8 mouse cellular contexts compared by ENCODE assay signal in the genomic region with DNA sequence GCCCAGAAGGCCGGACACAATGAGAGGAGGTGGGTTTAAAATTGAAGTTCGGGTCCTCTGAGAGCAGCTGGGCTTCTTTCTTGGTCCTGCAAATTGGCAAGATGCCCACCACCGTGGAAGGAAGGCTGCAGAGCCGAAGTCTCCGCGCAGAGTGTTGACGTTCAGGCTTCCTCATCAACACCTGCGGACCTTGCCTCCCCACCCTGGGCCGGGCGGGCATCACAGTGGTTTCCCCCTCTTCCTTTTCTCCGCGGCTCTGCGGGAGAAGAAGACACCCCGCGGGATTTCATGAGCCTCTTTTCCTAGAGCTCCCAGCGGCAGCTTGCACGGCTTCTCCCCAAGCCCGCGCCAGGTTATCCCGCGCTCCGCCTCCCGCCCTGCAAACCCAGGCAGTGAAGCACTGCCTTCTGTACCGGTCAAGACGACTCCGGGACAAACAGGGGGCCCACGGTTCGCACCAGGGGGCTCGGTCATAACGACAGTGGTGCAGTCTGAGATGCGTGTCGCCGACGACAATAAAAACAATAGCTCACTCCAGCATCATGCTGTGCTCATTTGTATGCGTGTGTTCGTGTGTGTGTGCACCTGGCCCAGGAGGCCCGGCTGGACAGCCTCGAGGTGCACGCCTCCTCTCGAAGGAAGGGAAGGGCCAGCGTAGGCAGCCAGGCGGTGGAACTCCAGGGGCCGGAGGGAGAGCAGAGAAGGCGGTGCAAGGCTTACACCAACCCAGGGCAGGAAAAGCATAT. TPM values are rescaled to one million over a fixed set of nuclear protein-coding genes. Genes with fewer than 3 reads are reported as not detected.
DNase-seq lines count a peak whose midpoint lies in the region; ATAC-seq and TF ChIP-seq lines count a peak whose summit lies in the region.

No protein-coding gene starts in this region.

- H3K4me3 ChIP-seq in neural tube, embryonic 11.5 days (ENCODE audit: low read depth, low read length) = peak overlapping the region; percentile 85
- peak overlapping the region; percentile 80 for H3K4me3 ChIP-seq in forebrain, embryonic 15.5 days
- H3K4me3 ChIP-seq in intestine, embryonic 15.5 days (replicated peaks) = peak overlapping the region; percentile 85
- peak overlapping the region; percentile 94 for H3K4me3 ChIP-seq in liver, embryonic 11.5 days (ENCODE audit: low read depth, low read length)
- peak overlapping the region; percentile 52 for H3K4me3 ChIP-seq in midbrain, postnatal 0 days (ENCODE audit: low read depth, low read length)

- under 1% methylated on average over 43 of the region's 44 CpGs for WGBS in neural tube, embryonic 11.5 days
- under 1% methylated on average over 43 of the region's 44 CpGs for WGBS in forebrain, embryonic 15.5 days
- under 1% methylated on average over 44 of the region's 44 CpGs for WGBS in intestine, embryonic 15.5 days
- under 1% methylated on average over 42 of the region's 44 CpGs for WGBS in liver, embryonic 11.5 days
- WGBS in midbrain, postnatal 0 days = under 1% methylated on average over 42 of the region's 44 CpGs

- H3K9me3 ChIP-seq in neural tube, embryonic 11.5 days (ENCODE audit: control insufficient read depth, low read length) = no peaks in the 10 kb centered on the region
- no peaks in the 10 kb centered on the region for H3K9me3 ChIP-seq in forebrain, embryonic 15.5 days
- no peaks in the 10 kb centered on the region for H3K9me3 ChIP-seq in intestine, embryonic 15.5 days
- no peaks in the 10 kb centered on the region for H3K9me3 ChIP-seq in liver, embryonic 11.5 days (ENCODE audit: control insufficient read depth, low read length)
- H3K9me3 ChIP-seq in midbrain, postnatal 0 days (ENCODE audit: low read length) = no peaks in the 10 kb centered on the region

- H3K36me3 ChIP-seq in neural tube, embryonic 11.5 days (ENCODE audit: control insufficient read depth, insufficient read depth, low read length) = peaks cover 16% of the 10 kb centered on the region
- peaks cover 23% of the 10 kb centered on the region for H3K36me3 ChIP-seq in forebrain, embryonic 15.5 days
- H3K36me3 ChIP-seq in intestine, embryonic 15.5 days = peaks cover 22% of the 10 kb centered on the region
- H3K36me3 ChIP-seq in liver, embryonic 11.5 days (ENCODE audit: control insufficient read depth, insufficient read depth, low read length) = peaks cover 26% of the 10 kb centered on the region
- H3K36me3 ChIP-seq in midbrain, postnatal 0 days (ENCODE audit: insufficient read depth, low read length) = peaks cover 18% of the 10 kb centered on the region; the same call in 1 of the 2 replicates

- no peaks in the 10 kb centered on the region for H3K27me3 ChIP-seq in neural tube, embryonic 11.5 days (ENCODE audit: control insufficient read depth, insufficient read depth, low read length)
- H3K27me3 ChIP-seq in forebrain, embryonic 15.5 days = no peaks in the 10 kb centered on the region
- no peaks in the 10 kb centered on the region for H3K27me3 ChIP-seq in intestine, embryonic 15.5 days (replicated peaks)
- H3K27me3 ChIP-seq in liver, embryonic 11.5 days (replicated peaks; ENCODE audit: control insufficient read depth, insufficient read depth, low read length) = no peaks in the 10 kb centered on the region
- H3K27me3 ChIP-seq in midbrain, postnatal 0 days (ENCODE audit: insufficient read depth, low read length) = no peaks in the 10 kb centered on the region

- DNase-seq in neural tube, embryonic 11.5 days (ENCODE audit: low spot score) = peak; percentile 24
- DNase-seq in neural tube, embryonic 10.5 days (ENCODE audit: extremely low spot score, low spot score) = no peak
- DNase-seq in cerebellum, adult 11 months = peak; percentile 68
- peak; percentile 71 for DNase-seq in liver, embryonic 11.5 days (ENCODE audit: low spot score)
- peak; percentile 63 for DNase-seq in midbrain, postnatal 0 days (ENCODE audit: low spot score)
- DNase-seq in thymus, postnatal 36 days = peak; percentile 47 to 62

- peaks cover 15% of the 10 kb centered on the region for H3K4me1 ChIP-seq in neural tube, embryonic 11.5 days (ENCODE audit: control insufficient read depth, insufficient read depth, low read length)
- peaks cover 30% of the 10 kb centered on the region for H3K4me1 ChIP-seq in forebrain, embryonic 15.5 days
- peaks cover 20% of the 10 kb centered on the region for H3K4me1 ChIP-seq in intestine, embryonic 15.5 days (replicated peaks)
- peaks cover 16% of the 10 kb centered on the region for H3K4me1 ChIP-seq in liver, embryonic 11.5 days (replicated peaks; ENCODE audit: control insufficient read depth, insufficient read depth, low read length)
- H3K4me1 ChIP-seq in midbrain, postnatal 0 days (ENCODE audit: insufficient read depth, low read length) = peaks cover 5% of the 10 kb centered on the region; the same call in 1 of the 2 replicates

- H3K9ac ChIP-seq in neural tube, embryonic 11.5 days (ENCODE audit: low read length) = peak overlapping the region; percentile 52
- peak overlapping the region; percentile 89 for H3K9ac ChIP-seq in forebrain, embryonic 15.5 days (replicated peaks)
- H3K9ac ChIP-seq in intestine, embryonic 15.5 days = peak overlapping the region; percentile 54
- peak overlapping the region; percentile 72 for H3K9ac ChIP-seq in liver, embryonic 11.5 days (ENCODE audit: low read depth, low read length)
- peak overlapping the region; percentile 80 for H3K9ac ChIP-seq in midbrain, postnatal 0 days (replicated peaks; ENCODE audit: low read length, poor library complexity, severe bottlenecking)

- H3K27ac ChIP-seq in neural tube, embryonic 11.5 days (ENCODE audit: low read depth, low read length) = peak overlapping the region; percentile 85
- peak overlapping the region; percentile 95 for H3K27ac ChIP-seq in forebrain, embryonic 15.5 days (replicated peaks)
- peak overlapping the region; percentile 92 for H3K27ac ChIP-seq in intestine, embryonic 15.5 days
- H3K27ac ChIP-seq in liver, embryonic 11.5 days (ENCODE audit: low read depth, low read length) = peak overlapping the region; percentile 94
- peak overlapping the region; percentile 93 for H3K27ac ChIP-seq in midbrain, postnatal 0 days (ENCODE audit: low read depth, low read length)

- peak overlapping the region; percentile 68 for H3K4me2 ChIP-seq in neural tube, embryonic 11.5 days (ENCODE audit: low read depth)
- peak overlapping the region; percentile 94 for H3K4me2 ChIP-seq in forebrain, embryonic 15.5 days (replicated peaks)
- H3K4me2 ChIP-seq in intestine, embryonic 15.5 days (replicated peaks) = peak overlapping the region; percentile 88
- peak overlapping the region; percentile 98 for H3K4me2 ChIP-seq in liver, embryonic 11.5 days
- peak overlapping the region; percentile 92 for H3K4me2 ChIP-seq in midbrain, postnatal 0 days (ENCODE audit: low read depth, low read length, poor library complexity, severe bottlenecking)

- no peak for TF ChIP-seq CTCF in midbrain, postnatal 0 days (IDR thresholded peaks at IDR 0.05)

- ATAC-seq in neural tube, embryonic 11.5 days (ENCODE audit: insufficient read depth, low FRiP score, low TSS enrichment) = peak; percentile 48; the same call in 1 of the 2 replicates
- peak; percentile 12 for ATAC-seq in forebrain, embryonic 15.5 days (replicated peaks)
- peak; percentile 73 for ATAC-seq in intestine, embryonic 15.5 days
- peak; percentile 47 for ATAC-seq in liver, embryonic 11.5 days (replicated peaks; ENCODE audit: low FRiP score)
- peak; percentile 44 for ATAC-seq in midbrain, postnatal 0 days (ENCODE audit: low FRiP score)

RNA-seq across cellular contexts. Expression of gene Daxx, which starts 0.7 kb away (rescaled TPM):
- 61.2 and 61.4 TPM in 2 replicates for polyA plus RNA-seq in neural tube, embryonic 11.5 days (2014; fragmentation: Nextera tagmentation; extraction: Ambion mirVana)
- 61.5 and 63.5 TPM in 2 replicates for polyA plus RNA-seq in forebrain, embryonic 15.5 days (2015; fragmentation: Nextera tagmentation; extraction: Ambion mirVana)
- 37.5 and 39.1 TPM in 2 replicates for polyA plus RNA-seq in intestine, embryonic 15.5 days (2015; fragmentation: Nextera tagmentation; extraction: Ambion mirVana)
- polyA plus RNA-seq in liver, embryonic 11.5 days (2014; fragmentation: Nextera tagmentation; extraction: Ambion mirVana) = 46.9 and 52.9 TPM in 2 replicates
- total RNA-seq in midbrain, postnatal 0 days (2014; rRNA removed) = 52.3 and 55.7 TPM in 2 replicates
- 42.9 and 44.3 TPM in 2 replicates for polyA plus RNA-seq in midbrain, postnatal 0 days (2015; fragmentation: Nextera tagmentation; extraction: Ambion mirVana)

RNA-seq across cellular contexts. Expression of gene Platr17, which starts 3.6 kb away (rescaled TPM):
- polyA plus RNA-seq in neural tube, embryonic 11.5 days (2014; fragmentation: Nextera tagmentation; extraction: Ambion mirVana) = not detected in 2 replicates
- polyA plus RNA-seq in forebrain, embryonic 15.5 days (2015; fragmentation: Nextera tagmentation; extraction: Ambion mirVana) = 0.32 and 0.80 TPM in 2 replicates
- polyA plus RNA-seq in intestine, embryonic 15.5 days (2015; fragmentation: Nextera tagmentation; extraction: Ambion mirVana) = 0.18 and 0.21 TPM in 2 replicates
- polyA plus RNA-seq in liver, embryonic 11.5 days (2014; fragmentation: Nextera tagmentation; extraction: Ambion mirVana) = 1.8 and 2.2 TPM in 2 replicates
- 0.22 and 0.33 TPM in 2 replicates for total RNA-seq in midbrain, postnatal 0 days (2014; rRNA removed)
- 1.4 and 1.5 TPM in 2 replicates for polyA plus RNA-seq in midbrain, postnatal 0 days (2015; fragmentation: Nextera tagmentation; extraction: Ambion mirVana)

RNA-seq across cellular contexts. Expression of gene Tapbp, which starts 7.2 kb away (rescaled TPM):
- 12.9 and 16.2 TPM in 2 replicates for polyA plus RNA-seq in neural tube, embryonic 11.5 days (2014; fragmentation: Nextera tagmentation; extraction: Ambion mirVana)
- polyA plus RNA-seq in forebrain, embryonic 15.5 days (2015; fragmentation: Nextera tagmentation; extraction: Ambion mirVana) = 18.2 and 18.4 TPM in 2 replicates
- 35.6 and 39.3 TPM in 2 replicates for polyA plus RNA-seq in intestine, embryonic 15.5 days (2015; fragmentation: Nextera tagmentation; extraction: Ambion mirVana)
- polyA plus RNA-seq in liver, embryonic 11.5 days (2014; fragmentation: Nextera tagmentation; extraction: Ambion mirVana) = 28.1 and 29.1 TPM in 2 replicates
- 41.4 and 44.4 TPM in 2 replicates for total RNA-seq in midbrain, postnatal 0 days (2014; rRNA removed)
- 29.0 and 29.1 TPM in 2 replicates for polyA plus RNA-seq in midbrain, postnatal 0 days (2015; fragmentation: Nextera tagmentation; extraction: Ambion mirVana)

RNA-seq across cellular contexts. Expression of gene Zbtb22, which starts 7.2 kb away (rescaled TPM):
- 10.5 and 11.2 TPM in 2 replicates for polyA plus RNA-seq in neural tube, embryonic 11.5 days (2014; fragmentation: Nextera tagmentation; extraction: Ambion mirVana)
- 18.7 and 19.5 TPM in 2 replicates for polyA plus RNA-seq in forebrain, embryonic 15.5 days (2015; fragmentation: Nextera tagmentation; extraction: Ambion mirVana)
- 14.4 and 16.2 TPM in 2 replicates for polyA plus RNA-seq in intestine, embryonic 15.5 days (2015; fragmentation: Nextera tagmentation; extraction: Ambion mirVana)
- polyA plus RNA-seq in liver, embryonic 11.5 days (2014; fragmentation: Nextera tagmentation; extraction: Ambion mirVana) = 12.4 and 13.0 TPM in 2 replicates
- total RNA-seq in midbrain, postnatal 0 days (2014; rRNA removed) = 44.3 and 50.9 TPM in 2 replicates
- polyA plus RNA-seq in midbrain, postnatal 0 days (2015; fragmentation: Nextera tagmentation; extraction: Ambion mirVana) = 18.5 and 18.6 TPM in 2 replicates

RNA-seq across cellular contexts. Expression of gene Kifc1, which starts 18.0 kb away (rescaled TPM):
- 8.4 and 11.0 TPM in 2 replicates for polyA plus RNA-seq in neural tube, embryonic 11.5 days (2014; fragmentation: Nextera tagmentation; extraction: Ambion mirVana)
- polyA plus RNA-seq in forebrain, embryonic 15.5 days (2015; fragmentation: Nextera tagmentation; extraction: Ambion mirVana) = 3.3 and 4.3 TPM in 2 replicates
- polyA plus RNA-seq in intestine, embryonic 15.5 days (2015; fragmentation: Nextera tagmentation; extraction: Ambion mirVana) = 5.7 and 7.1 TPM in 2 replicates
- 10.2 and 11.8 TPM in 2 replicates for polyA plus RNA-seq in liver, embryonic 11.5 days (2014; fragmentation: Nextera tagmentation; extraction: Ambion mirVana)
- total RNA-seq in midbrain, postnatal 0 days (2014; rRNA removed) = 4.3 and 5.0 TPM in 2 replicates
- 1.4 and 2.2 TPM in 2 replicates for polyA plus RNA-seq in midbrain, postnatal 0 days (2015; fragmentation: Nextera tagmentation; extraction: Ambion mirVana)

Comparison
In these comparisons a context has a peak if more than half of its experiments do, and no peak if none do; other contexts are left out.
1. ATAC-seq: peak in every context shown above with its lines; median percentile 73 in intestine, embryonic 15.5 days; 48 in neural tube, embryonic 11.5 days; 47 in liver, embryonic 11.5 days; 44 in midbrain, postnatal 0 days; 12 in forebrain, embryonic 15.5 days.